Mouse (Mus musculus) kidney, embryonic 14.5 days (tissue): Measurements from ENCODE around the gene 1700024P04Rik. TPM values are rescaled to one million over a fixed set of nuclear protein-coding genes. Genes with fewer than 3 reads are reported as not detected.

Experiments used
- ATAC-seq: fragments of 200-750 bp; cut with Nextera tagmentation; 2 replicates; pipeline ENCODE4 v1.8.0; 2017; ENCODE audit warnings: moderate number of reproducible peaks, mild to moderate bottlenecking, moderate TSS enrichment, moderate library complexity; ENCODE audit not compliant: low FRiP score, low TSS enrichment
- H3K27ac ChIP-seq: fragments of 300-500 bp; sonication (generic); 2 replicates; pipeline ENCODE4 v1.5.1; 2014; ENCODE audit warnings: low read depth, mild to moderate bottlenecking, low read length, moderate library complexity, mixed read lengths
- H3K27me3 ChIP-seq: fragments of 300-500 bp; sonication (generic); 2 replicates; pipeline ENCODE4 v1.6.1; 2014; ENCODE audit warnings: mild to moderate bottlenecking, low read length; ENCODE audit not compliant: control insufficient read depth, insufficient read depth
- H3K36me3 ChIP-seq: fragments of 300-500 bp; sonication (generic); 2 replicates; pipeline ENCODE4 v1.6.1; 2014; ENCODE audit warnings: low read length, mixed read lengths; ENCODE audit not compliant: control insufficient read depth, insufficient read depth
- H3K4me1 ChIP-seq: fragments of 300-500 bp; sonication (generic); 2 replicates; pipeline ENCODE4 v1.6.1; 2014; ENCODE audit warnings: low read length, mixed read lengths; ENCODE audit not compliant: control insufficient read depth, insufficient read depth
- H3K4me2 ChIP-seq: fragments of 300-500 bp; sonication (generic); replicated peaks from 2 replicates; pipeline ENCODE4 v1.6.1; 2014; ENCODE audit warnings: low read depth, mild to moderate bottlenecking, low read length
- H3K4me3 ChIP-seq: fragments of 300-500 bp; sonication (generic); 2 replicates; pipeline ENCODE4 v1.5.1; 2014; ENCODE audit warnings: mild to moderate bottlenecking, low read length
- H3K9ac ChIP-seq: fragments of 300-500 bp; sonication (generic); 2 replicates; pipeline ENCODE4 v1.6.1; 2014; ENCODE audit warnings: low read depth, mild to moderate bottlenecking, low read length, moderate library complexity
- H3K9me3 ChIP-seq: fragments of 300-500 bp; sonication (generic); 2 replicates; pipeline ENCODE4 v1.6.1; 2016; ENCODE audit warnings: low read length; ENCODE audit not compliant: control insufficient read depth
- WGBS: fragments of 180-500 bp; shearing (Covaris S2); extraction: QIAGEN DNeasy Blood & Tissue Kit; methylation state at CpG from one replicate; pipeline ENCODE4 v1.1.7; 2014; 5-methylcytosine and 5-hydroxymethylcytosine counted together
- polyA plus RNA-seq: library from polyadenylated mRNA; unstranded; fragments of >200 nt; fragmentation: Nextera tagmentation; extraction: Ambion mirVana; gene quantifications from 2 replicates; pipeline ENCODE4 v1.2.1, GENCODE M21; 2014

The 1700024P04Rik gene
- polyA plus RNA-seq, result not detected in 2 replicates

- 68% methylated on average over 2 of the region's 2 CpGs for WGBS
- H3K4me1 ChIP-seq, result no peaks in the 10 kb centered on the region
- H3K9me3 ChIP-seq, result no peaks in the 10 kb centered on the region
- no peaks in the 10 kb centered on the region for H3K27me3 ChIP-seq
- H3K36me3 ChIP-seq, result no peaks in the 10 kb centered on the region
- H3K9ac ChIP-seq, result no peak within 1 kb of the TSS
- ATAC-seq, result no peak
- no peak within 1 kb of the TSS for H3K4me3 ChIP-seq
- no peak within 1 kb of the TSS for H3K27ac ChIP-seq
- H3K4me2 ChIP-seq, result no peak within 1 kb of the TSS
These were observed at the start of gene 1700024P04Rik for GRCm38 (mm10) chr13:98984465-98984864. Gene 1700024P04Rik (minus strand): TSS chr13:98984565.

DNA sequence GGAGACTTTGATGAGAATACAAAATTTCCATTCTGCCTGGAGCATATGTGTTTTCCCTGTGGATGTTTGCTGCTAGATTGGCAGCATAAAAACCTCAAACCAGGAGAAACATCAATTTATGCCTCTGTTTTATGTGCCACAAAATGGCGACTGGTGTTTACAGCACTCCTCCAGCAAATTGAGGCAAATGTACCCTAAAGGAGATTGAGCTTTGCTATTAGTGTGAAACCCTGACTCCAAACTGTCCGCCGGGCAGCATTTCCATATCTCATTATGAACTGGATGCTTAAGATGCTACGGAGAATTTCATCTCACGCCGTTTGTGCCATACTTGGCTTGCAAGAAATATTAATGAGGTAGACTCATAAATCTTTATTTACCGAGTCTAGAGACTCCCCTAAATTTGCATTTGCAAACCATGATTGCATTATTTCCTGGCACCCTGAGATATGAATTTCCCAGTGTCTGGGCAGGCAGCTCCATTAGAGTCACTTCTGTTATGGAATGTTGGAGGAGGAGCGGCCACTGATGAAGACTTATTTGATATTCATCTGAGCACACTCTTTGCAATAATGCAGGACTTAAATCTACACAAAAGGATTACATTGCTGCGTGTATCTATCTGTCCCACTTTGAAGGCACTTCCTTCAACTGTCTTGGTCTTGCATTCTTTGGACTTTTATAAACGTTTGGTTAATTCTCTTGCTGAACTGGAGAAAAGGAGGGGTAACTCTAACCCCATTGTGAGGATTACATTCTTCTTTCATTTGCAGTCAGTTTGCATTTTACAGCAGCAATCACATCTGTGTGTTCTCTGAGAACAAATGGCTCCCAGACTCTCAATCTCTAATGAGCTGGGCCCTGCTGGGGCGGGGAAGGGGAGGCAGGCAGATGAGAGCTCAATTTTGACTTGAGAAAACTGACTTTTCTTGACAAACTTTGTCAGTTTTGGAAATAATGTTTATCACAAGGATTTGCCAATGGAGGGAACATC, 47.2 kb upstream of the 1700024P04Rik start:
- Histone ChIP-seq H3K4me3 (no peak overlapping the region), H3K27me3 (no peaks in the 10 kb centered on the region), H3K36me3 (no peaks in the 10 kb centered on the region), H3K4me2 (no peak overlapping the region), H3K27ac (no peak overlapping the region), H3K9ac (no peak overlapping the region), H3K9me3 (no peaks in the 10 kb centered on the region), H3K4me1 (no peaks in the 10 kb centered on the region)
- no peak for ATAC-seq
- WGBS, result 55% methylated on average over 11 of the region's 11 CpGs

GRCm38 (mm10) chr13:99030579-99031200, 46.3 kb upstream of the 1700024P04Rik start:
- Histone ChIP-seq H3K9me3 (no peaks in the 10 kb centered on the region), H3K27me3 (no peaks in the 10 kb centered on the region), H3K9ac (no peak overlapping the region), H3K4me3 (no peak overlapping the region), H3K27ac (no peak overlapping the region), H3K4me1 (no peaks in the 10 kb centered on the region), H3K4me2 (no peak overlapping the region), H3K36me3 (no peaks in the 10 kb centered on the region)
- WGBS, result 68% methylated on average over 15 of the region's 15 CpGs
- ATAC-seq, result no peak

- Histone ChIP-seq H3K9ac (no peak overlapping the region), H3K9me3 (no peaks in the 10 kb centered on the region), H3K36me3 (no peaks in the 10 kb centered on the region), H3K27me3 (no peaks in the 10 kb centered on the region), H3K4me2 (no peak overlapping the region), H3K4me3 (no peak overlapping the region), H3K4me1 (no peaks in the 10 kb centered on the region), H3K27ac (no peak overlapping the region)
- ATAC-seq, result 0 out of 2 replicates have a peak, but pooled peaks have one; percentile 24
- 54% methylated on average over 5 of the region's 5 CpGs for WGBS
These were observed 40.9 kb upstream of the 1700024P04Rik start for GRCm38 (mm10) chr13:99025268-99025667.

- no peak overlapping the region for H3K4me3 ChIP-seq
- no peak overlapping the region for H3K27ac ChIP-seq
- no peaks in the 10 kb centered on the region for H3K36me3 ChIP-seq
- WGBS, result 85% methylated on average over 7 of the region's 7 CpGs
- H3K9ac ChIP-seq, result no peak overlapping the region
- no peaks in the 10 kb centered on the region for H3K9me3 ChIP-seq
- no peaks in the 10 kb centered on the region for H3K27me3 ChIP-seq
- ATAC-seq, result no peak
- H3K4me2 ChIP-seq, result no peak overlapping the region
- H3K4me1 ChIP-seq, result peaks cover 9% of the 10 kb centered on the region; the same call in 1 of the 2 replicates
These were observed 37.7 kb upstream of the 1700024P04Rik start for GRCm38 (mm10) chr13:99022036-99022435.

DNA sequence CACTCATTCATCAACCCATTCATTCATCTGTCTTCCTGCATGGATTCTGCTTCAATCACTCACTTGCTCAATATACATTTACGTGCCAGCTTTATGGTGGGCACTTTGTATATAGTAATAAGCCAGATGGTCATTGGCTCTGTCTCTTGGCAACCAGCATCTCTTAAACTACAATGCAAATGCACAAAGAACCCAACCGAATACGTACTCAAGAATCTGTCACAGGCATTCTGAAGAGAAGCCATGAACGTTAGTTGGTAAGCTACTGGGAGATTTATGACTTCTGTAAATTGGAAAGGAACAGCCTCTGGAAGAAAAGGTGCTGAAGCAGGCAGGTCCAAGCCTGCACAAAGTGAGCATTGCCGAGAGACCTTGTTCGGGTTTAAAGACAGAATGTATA, 36.8 kb upstream of the 1700024P04Rik start:
- no peaks in the 10 kb centered on the region for H3K27me3 ChIP-seq
- no peak overlapping the region for H3K4me3 ChIP-seq
- 66% methylated on average over 6 of the region's 6 CpGs for WGBS
- H3K9ac ChIP-seq, result no peak overlapping the region
- no peaks in the 10 kb centered on the region for H3K36me3 ChIP-seq
- ATAC-seq, result no peak
- no peak overlapping the region for H3K4me2 ChIP-seq
- H3K9me3 ChIP-seq, result no peaks in the 10 kb centered on the region
- H3K4me1 ChIP-seq, result peaks cover 9% of the 10 kb centered on the region; the same call in 1 of the 2 replicates
- H3K27ac ChIP-seq, result no peak overlapping the region

DNA sequence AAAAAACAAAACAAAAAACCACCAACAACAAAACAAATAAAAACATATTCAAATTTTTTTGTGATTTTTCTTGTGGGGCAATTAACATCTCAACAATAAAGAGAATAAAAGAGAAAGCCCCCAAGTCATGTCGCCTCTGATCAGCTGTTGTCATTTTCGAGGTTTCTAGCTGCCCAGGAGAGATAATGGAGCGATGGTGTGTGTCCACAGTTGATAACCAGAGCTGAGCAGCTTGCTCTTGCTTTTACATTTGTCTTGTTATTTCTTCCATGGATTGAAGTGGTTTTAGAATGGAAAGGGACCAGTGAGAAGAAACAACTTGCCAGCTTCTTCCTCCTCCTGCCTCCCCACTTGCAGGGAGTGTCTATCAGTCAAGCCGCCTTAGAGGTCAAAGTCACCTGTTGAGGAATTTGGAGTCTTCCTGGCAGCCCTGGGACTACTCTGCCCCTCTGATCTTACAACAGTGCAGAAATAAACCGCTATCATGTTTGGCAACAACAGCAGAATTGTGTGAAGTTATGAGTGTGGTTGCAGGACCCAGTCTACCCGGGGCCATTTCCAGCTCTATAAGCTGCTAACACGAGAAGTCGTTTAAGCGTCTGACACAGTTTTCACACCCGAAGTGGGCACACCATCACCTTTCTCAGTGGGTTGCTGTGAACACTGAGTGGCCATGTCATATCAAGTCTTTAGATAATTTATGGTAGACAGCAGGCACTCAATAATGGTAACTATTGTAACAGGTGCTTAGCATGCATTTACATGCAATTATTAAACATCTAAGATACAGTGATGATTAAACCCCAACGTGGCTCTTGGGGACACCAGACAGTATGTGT, 35.7 kb upstream of the 1700024P04Rik start:
- WGBS, result 87% methylated on average over 11 of the region's 11 CpGs

GRCm38 (mm10) chr13:99018526-99019201, 34.3 kb upstream of the 1700024P04Rik start:
- Histone ChIP-seq H3K36me3 (no peaks in the 10 kb centered on the region), H3K4me2 (peak overlapping the region; percentile 25; the same call in 1 of the 2 replicates), H3K4me1 (peaks cover 9% of the 10 kb centered on the region; the same call in 1 of the 2 replicates), H3K9ac (peak overlapping the region; percentile 23; the same call in 1 of the 2 replicates), H3K4me3 (peak overlapping the region; percentile 9; the same call in 1 of the 2 replicates), H3K9me3 (no peaks in the 10 kb centered on the region), H3K27me3 (no peaks in the 10 kb centered on the region), H3K27ac (no peak overlapping the region; the same call in 1 of the 2 replicates)
- peak; percentile 89 for ATAC-seq
- 26% methylated on average over 15 of the region's 15 CpGs for WGBS

More for the DNA sequence above, 35.7 kb upstream of the 1700024P04Rik start:
- Histone ChIP-seq H3K27me3 (no peaks in the 10 kb centered on the region), H3K27ac (no peak overlapping the region), H3K4me3 (no peak overlapping the region), H3K9me3 (no peaks in the 10 kb centered on the region), H3K4me1 (peaks cover 9% of the 10 kb centered on the region; the same call in 1 of the 2 replicates), H3K36me3 (no peaks in the 10 kb centered on the region), H3K9ac (no peak overlapping the region), H3K4me2 (no peak overlapping the region)
- no peak for ATAC-seq
